Mouse (Mus musculus): ENCODE results near the gene Fam118a.
A peak's percentile ranks its signal among the peaks of the same experiment; 100 is the strongest.
"Not testable (repeated sequence)": the region's sequence is repeated elsewhere in the genome, so short reads cannot be mapped to it uniquely, and the experiment has no call there.

Fam118a gene

DNA sequence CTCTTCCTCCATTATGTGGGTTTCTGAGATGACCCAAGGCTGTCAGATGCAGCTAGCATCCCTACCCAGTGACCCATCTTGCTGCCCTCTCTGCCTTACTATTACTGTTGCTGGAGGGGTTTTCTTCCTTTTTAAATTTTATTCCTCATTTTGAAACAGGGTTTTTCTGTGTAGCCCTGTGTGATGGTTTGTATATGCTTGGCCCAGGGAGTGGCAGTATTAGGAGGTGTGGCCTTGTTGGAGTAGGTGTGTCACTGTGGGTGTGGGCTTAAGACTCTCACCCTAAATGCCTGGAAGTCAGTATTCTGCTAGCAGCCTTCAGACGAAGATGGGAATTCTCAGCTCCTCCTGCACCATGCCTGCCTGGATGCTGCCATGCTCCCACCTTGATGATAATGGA is at the start of gene Fam118a:
Gene Fam118a, plus strand, starts transcription at position 301 of the 400 bp plus-strand sequence.
- DNase-seq (ENCODE audit: low spot score in 2 of 2): not testable (repeated sequence)

DNA sequence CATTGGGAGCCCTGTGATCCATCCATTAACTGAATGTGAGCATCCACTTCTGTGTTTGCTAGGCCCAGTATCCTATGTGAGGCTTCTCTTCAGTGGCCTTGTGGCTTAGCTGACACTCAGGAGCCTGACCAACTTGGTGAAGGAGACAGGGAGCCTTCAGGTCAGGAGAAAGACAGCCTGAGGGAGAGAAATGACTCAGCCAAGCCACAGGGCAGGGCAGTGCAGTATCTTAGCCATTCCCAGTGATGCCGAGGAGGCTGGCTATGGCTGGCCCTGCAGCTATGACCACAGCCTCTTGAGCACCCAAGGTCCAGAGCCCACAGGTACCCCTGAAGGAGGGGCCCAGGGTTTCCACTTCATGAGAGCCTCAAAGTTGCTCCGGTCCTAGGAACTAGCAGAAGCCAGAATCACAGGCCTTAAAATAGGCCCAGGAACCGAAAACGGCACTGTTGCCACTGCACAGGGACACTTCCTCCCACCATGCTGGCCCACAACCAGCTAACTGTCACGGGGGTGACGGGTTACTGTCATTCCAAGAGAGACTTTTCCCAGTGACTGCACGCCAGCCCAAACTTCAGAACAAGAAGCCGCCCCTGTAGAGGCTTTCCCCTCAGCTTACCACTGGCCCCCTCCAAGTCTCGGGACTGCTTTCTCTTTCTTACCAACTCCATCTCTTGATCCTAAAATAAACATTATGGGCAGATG is 47.0 kb upstream of the Fam118a start:
- no peak for DNase-seq (ENCODE audit: low spot score in 2 of 2)

DNA sequence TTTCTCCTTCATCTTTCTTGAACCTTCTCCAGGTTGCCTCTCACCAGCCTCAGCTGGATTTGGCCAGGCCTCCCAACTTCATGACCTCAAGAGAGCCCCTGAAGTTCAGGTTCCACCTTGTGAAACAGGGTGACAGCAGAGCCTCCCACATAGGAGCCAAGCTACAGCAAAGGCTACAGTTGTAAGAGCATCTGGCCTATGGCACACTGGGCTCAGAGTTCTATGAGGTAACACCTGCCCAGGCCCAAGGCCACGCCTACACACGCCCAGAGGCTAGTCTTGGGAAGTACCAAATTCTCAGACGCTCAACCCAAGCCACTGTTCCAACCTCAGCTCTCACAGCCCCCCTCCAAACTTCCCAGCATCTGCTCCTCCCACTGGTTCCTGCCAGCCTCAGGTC is 45.9 kb upstream of the Fam118a start:
- DNase-seq (ENCODE audit: low spot score in 2 of 2): no peak

DNA sequence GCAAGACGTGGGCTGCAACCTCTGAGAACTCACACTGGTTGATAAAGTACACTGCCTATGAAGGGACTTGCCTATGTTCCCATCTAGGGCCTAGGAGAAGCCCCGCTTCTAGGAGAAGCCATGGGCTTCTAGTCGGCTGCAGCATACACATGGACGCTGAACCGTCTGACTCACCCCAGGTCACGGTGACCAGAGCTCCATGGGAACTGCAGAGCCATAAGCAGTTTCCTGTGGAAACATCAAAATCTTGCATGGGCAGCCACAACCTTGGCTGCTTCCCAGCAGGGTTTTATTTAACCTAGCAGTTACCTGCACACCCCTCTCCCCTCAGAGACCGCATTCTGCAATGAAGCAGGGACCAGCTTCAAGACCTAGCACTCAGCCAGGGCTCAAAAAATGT is 45.0 kb upstream of the Fam118a start:
- no peak for DNase-seq (ENCODE audit: low spot score in 2 of 2)

DNA sequence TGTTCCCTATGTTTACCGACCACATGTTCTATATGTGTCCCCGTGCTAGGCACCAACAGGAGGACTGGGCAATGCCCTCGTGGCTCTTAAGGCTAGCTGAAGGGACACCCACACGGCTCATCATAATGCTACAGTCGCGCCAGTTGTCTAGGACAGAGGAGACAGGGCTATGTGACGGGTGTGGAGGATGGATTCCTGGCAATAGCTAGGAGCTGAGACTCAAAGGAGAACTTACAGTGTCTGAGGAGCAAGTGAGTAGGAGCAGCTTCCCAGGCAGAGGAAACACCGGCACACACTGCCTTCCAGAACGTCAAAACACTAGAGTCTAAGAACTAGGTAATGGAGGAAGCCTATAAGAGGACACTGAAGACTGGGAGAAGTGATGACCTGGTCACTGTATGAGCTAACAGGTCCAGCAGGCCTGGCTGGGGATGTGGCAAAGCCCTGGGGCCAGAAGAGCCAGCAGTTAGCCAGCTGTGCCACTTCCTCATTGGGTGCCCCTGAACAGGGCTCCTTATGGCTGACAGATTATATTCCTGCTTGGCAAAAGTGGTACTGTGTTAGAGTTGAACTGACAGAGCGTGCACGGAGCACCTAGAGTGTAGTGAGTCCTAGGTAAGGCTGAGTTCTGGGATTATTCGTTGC is 43.1 kb upstream of the Fam118a start:
- no peak for DNase-seq (ENCODE audit: low spot score in 2 of 2)

DNA sequence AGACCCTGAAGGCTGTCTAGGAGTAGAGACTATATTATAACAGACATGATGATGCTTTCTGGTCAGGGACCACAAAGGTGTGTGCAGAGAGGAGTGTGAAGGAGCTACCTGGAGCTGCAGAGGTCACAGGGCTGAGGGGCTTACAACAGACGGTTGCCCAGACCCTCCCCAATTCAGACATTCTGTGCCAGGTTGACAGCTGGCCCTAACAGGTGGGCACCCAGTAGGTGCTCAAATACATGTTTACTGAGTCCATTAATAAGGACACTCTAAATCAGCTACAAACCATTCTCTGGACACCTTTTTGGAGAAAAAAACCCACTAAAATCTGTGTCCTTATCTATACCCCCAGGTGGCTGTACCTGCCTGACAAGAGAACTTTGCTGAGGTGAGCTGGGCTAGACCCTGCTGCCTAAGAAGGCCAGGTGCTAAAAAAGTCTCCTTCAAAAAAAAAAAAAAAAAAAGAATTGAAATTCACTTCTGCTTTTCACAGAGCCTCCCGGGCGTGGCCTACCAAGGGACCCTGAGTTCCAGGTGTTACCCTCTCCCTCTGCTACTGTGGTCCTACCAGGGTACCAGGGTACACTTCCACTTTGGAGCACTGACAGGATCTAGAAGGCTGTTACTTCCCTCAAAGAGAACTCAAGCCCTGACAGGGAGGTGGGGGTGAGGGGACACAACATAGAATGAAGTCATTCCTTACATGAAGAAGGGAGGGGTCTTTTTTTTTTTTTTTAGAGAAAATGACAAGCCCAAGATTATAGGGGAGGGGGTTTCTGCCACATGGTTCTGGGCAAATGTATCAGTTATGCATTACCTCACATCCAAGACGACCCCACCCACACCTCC is 42.4 kb upstream of the Fam118a start:
- no peak for DNase-seq (ENCODE audit: low spot score in 2 of 2)

DNA sequence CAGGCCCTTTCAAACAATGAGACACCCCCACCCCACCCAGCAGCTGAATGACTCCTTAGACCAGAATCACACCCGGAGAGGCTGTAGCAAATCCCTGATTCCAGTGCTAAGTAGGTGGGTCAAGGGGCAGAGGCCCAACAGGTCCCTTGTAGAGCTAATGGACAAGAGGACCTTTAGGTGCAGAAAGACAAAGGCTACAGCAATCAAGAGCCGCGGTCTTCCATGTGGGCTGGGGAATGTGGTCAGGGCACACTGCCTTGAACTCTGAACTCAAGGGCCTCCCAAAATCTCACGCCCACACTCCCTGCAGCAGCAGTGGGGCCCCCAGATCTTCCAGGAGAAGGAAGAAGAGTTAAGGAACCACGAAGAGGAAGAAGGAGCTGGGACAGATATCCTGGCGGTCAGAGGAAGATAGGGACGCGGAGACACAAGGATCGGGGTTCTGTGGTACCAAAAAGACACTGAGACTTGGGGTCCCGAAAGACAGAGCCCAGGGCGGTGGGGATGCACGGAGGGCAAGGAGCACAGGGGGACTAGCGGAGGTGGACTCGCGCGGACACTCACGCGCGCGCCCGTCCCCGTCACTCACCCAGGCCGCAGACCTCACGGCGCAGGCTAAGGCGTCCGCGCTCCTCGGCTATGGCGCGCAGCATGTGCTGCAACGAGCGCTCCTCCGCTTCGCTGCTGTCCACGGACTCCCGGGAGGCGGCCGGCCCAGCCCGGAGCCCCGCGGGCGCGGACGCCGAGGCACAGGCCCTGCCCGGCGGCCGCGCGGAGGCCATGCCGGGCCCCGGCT is 41.5 kb upstream of the Fam118a start:
- DNase-seq (ENCODE audit: low spot score in 2 of 2): no peak

DNA sequence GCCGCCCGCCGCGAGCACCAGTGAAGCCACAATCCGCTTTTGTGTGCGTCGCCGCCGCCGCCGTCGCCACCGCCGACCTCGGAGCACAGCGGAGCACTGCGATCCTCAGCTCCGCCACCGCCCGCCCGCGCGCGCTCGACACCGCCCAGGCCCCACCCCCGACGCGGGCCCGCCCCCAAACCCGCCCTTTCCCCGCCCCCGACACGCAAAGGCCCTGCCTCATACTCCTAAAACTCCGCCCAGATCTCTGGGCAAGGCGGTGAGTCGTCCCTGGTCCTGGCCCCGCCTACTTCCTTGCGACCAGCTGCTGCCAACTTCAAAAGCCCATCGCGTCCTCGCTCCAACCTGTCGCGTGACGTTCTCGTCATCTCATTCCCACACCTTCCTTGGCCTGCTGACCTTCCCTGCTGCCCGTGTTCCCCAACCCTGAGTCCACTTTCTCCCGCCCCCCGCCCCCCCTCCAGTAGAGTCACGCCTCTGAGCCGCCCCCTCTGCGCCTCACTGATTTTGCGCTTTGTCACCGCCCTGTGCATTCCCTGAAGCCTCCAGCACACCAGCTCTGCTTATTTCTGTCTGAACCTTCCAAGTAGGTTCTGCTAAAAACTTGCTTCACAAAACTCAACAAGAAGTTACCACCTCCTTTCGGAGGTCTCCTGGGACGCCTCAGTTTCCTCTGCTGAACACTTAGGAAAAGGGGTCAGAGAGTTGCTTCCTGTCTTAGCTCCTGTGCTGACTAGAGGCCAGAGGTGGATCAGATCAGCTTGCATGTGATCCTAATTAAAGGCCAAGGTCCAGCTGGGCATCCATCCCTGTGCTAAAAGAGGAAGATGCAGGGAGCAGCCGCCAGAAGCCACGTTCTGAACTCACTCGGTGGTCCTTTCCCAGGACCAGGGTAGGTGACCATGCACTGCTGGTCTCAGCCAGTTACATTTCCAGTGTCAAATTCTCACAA is 40.6 kb upstream of the Fam118a start, which contains the start of gene 5031439G07Rik:
Gene 5031439G07Rik, minus strand, starts transcription at position 678 of the 952 bp plus-strand sequence.
- peak; percentile 80 to 86 for DNase-seq (ENCODE audit: low spot score in 2 of 2)

DNA sequence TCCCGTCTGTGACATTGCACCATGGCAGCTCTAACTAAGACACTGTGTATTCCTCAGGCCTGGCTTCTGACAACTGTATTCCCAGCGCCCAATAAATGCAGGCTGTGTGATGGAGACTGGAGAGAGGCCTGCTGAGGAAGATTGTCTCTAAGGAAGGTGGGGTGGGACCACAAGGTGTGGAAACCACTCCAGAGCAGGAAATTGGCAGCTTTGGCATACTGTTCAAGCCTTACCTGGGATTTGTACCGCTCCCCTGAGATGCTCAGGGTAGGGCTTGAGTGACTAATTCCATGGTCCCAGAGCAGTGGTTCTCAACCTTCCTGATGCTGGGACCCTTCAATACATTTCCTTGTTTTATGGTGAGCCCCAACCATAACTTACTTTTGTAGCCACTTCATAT is 39.6 kb upstream of the Fam118a start:
- no peak for DNase-seq (ENCODE audit: low spot score in 2 of 2)

DNA sequence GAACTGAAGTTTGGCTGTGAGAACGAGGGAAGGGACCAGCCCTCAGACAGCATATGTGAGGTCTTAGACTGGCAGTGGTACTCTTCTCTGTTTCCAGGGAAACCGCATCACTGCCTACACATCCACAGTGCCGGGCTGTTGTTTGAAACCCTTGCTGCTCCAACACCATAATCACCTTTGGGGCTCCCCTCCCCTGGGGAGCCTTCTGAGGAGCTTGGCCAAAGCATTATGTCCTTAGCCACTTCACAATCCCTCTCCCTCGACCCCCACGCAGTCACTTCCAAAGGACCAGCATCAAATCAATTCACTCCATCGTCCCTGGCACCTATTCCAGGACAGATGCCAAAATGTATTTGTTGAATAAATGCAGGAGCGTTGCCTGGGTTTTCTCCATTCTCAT is 39.0 kb upstream of the Fam118a start:
- DNase-seq (ENCODE audit: low spot score in 2 of 2): no peak

DNA sequence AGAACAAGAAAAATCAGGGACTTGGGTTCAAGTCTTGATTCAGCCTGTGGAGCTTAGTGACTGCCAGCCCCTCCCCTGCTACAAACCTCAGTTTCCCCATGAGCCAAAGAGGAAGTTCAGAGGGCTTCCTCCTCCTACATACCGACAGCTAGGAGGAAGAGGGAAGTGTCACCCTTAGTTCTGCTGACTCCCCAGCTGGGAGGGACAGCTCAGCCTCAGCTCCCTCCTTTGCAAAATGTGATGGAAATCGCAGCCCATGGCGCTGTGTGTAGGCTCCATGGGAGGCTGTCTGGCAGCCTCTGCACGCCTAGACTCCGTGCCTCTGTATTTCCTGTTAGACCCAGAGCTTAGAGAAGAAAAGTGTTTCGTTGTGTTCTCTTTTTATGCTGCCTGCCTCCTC is 34.2 kb upstream of the Fam118a start:
- DNase-seq (ENCODE audit: low spot score in 2 of 2): no peak

DNA sequence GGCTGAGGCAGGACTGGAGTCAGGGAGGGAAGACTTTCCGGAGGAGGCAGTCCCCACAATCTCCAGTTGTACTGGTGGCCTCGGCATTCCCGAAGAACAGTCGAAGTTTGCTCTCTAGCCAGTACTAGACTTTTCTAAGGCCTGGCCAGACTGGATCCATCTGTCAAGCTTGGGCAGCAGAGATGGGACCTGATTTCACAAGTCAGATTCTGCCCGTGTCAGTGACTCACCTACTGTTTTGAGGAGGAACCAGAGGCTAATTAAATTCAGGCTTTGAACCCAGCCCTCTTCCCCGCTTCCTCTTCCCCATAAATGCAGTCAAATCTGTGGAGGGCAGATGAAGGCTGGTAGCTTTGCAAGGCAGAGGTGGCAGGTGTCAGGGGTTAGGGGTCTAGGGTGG is 33.7 kb upstream of the Fam118a start:
- DNase-seq (ENCODE audit: low spot score in 2 of 2): no peak

DNA sequence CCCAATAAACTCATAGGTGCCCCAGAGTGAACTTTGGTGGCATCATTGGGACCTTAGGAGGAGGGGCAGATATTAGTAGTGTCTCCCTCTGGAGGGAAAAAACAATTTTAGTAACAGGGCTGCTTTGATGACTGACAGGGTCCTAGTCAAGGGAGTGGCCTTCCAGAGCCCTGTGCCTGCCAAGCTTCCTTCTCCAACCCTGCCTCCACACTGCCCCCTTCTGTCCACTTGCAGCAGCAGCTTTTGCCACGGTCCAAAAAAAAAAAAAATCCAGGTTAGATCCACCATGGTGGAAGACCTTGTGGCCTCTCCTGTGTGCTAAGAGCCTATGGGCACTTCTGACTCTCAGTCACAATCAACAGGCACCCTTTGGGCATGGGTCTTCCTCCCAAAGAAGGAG is 32.8 kb upstream of the Fam118a start:
- DNase-seq (ENCODE audit: low spot score in 2 of 2): no peak

DNA sequence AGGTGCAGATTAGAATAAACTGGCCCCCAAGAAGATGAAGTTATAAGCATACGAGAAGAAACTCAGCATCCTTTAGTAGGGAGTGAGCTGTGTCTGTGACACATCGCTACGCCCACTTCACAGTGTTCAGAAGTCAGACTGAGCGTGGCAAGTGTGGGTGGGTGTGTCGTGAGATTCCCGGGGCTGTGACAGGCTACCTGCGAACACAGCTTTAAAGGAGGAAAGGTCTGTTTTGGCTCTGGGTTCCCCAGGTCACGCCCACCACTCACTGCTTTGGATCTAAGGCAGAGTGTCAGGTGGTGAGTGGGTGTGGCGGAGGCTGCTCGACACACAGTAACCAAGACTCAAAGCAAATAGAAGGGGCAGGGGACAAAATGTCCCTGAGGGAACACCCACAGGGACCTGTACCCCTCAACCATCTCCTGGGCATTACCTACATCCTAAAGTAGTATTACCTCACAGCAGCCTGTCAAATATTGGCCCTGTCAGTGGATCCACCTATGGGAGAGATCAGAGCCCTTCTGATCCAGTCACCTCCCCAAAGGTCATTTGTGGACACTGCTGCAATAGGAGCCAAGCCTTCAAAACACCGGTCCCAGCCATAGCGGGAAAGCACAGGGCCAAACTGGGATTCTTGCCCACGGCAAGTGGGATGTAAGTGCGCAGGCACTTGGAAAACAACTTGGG is 30.8 kb upstream of the Fam118a start:
- peak; percentile 46 to 55 for DNase-seq (ENCODE audit: low spot score in 2 of 2)

DNA sequence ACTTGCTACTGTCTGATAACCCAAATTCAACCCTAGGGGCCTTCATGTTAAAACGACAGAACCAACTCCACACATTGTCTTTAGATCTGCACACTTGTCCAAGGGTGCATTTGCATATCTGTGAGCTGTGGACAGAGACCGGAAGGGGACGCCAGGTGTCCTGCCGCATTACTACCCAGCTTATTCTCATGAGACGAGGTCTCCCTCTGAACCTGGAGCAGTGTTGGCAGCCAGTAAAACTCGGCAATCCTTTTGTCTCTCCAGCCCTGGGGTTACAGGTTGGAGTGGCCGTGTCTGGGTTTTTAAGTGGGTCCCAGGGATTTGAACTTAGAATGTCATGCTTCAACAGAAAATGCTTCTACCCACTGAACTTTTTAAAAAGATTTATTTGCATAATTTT is 28.8 kb upstream of the Fam118a start:
- DNase-seq (ENCODE audit: low spot score in 2 of 2): no peak

DNA sequence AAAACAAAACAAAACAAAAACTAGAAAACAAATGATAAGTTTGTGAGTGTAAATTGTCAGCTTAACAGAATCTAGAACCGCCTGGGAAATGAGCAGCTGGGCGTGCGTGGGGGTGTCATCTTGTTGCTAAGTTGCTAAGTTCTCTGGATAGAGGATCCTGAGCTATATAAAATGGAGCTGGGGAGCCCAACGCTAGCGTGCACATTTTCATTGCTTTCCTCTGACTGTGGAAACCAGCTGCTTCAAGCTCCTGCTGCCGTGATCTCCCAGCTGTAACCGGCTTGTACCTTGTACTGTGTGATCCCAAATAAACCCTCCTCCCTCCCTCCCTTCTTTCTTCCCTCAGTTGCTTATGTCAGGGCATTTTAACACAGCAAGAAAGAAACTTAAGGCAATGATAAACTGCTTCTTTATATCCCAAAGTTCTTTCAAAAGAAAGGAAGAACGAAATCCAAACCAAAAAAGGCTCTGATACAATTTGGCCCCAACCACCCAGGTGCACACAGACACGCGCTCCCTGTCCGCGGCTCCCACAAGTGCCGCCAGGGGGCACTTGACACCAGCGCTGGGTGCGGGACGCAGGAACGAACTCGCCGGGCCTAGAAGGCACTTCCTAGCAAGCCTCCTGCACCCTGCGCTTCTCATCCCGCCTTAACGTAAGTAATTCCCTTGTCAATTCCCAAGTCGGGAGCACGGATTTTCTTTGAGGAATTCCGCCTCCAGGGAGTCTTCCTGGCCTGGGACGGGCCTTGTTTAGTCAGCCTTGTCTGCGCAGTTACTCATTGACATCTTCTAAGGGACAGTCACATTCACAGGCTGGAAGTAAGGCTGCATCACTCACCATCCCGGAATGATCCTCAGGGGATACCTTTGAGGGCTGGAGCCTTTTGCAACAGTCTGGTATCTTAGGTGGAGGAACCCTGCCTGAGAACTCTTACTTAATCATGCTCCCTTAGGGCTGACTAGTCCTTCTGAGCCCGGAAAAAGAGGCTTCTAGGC is 27.5 kb upstream of the Fam118a start:
- peak in 1 of 2 experiments; percentile 65 for DNase-seq (ENCODE audit: low spot score in 2 of 2)

DNA sequence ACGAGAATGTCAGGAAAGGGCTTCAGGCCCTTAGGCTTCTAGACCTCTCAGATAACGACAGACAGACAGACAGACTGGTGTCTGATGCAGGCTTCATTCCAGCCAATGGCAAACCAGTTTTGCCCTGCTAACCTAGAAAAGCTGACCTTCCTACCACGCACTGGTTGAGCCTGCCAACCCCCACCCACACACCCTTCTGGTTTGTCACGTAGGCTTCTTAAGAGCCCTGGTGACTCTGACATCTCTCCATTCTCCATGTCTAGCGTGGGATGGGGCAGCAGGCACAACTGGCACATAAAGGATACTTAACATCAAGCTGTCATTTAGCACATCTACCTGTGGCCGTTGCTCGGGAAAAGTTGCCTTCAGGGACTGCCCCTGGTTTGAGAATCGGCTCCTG is 19.1 kb upstream of the Fam118a start:
- DNase-seq (ENCODE audit: low spot score in 2 of 2): no peak

DNA sequence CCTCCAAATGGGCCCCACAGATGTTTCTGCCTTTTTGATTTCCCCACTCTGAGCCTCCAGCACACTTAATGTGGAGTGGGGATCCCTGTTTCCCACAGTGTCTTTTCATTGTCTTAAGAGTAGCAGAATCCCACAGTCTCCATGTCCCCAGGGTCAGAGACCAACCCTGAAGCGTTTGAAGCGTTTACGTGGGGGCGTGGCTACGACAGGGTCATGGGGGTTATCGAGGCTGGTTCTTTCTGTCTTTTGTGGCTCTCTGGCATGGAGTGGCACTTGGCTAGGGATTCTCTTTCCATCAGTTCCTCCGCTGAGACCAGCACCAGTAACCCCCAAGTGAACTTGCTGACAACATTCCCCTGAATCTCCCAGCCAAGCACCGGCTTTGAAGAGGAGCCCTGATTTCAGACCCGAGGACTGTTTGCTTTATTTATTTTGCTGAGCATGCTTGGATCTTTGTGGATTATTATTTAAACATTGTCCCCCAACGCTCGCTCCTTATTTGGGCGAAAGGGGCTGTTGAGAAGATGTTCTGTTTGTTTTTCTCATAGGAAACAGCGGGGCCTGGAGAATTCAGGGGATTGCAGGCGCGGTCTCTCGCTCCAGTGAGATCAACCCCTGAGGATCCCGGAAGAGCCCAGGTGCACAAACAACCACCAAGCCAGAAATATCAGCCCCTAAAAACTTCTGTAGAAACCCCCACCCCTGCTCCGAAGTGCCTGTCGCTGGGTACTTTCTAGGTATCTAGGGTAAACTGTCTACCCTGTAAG is 16.7 kb upstream of the Fam118a start:
- no peak for DNase-seq (ENCODE audit: low spot score in 2 of 2)

Measured in frontal cortex, postnatal 14 days (tissue).